Mouse (Mus musculus): ENCODE measurements around the gene A430078G23Rik. TPM values are rescaled to one million over a fixed set of nuclear protein-coding genes. Genes with fewer than 3 reads are reported as not detected.
A peak's percentile ranks its signal among the peaks of the same experiment; 100 is the strongest.

The A430078G23Rik gene
- total RNA-seq, 1 experiment from 2014 or later, result 62.9 TPM

DNA sequence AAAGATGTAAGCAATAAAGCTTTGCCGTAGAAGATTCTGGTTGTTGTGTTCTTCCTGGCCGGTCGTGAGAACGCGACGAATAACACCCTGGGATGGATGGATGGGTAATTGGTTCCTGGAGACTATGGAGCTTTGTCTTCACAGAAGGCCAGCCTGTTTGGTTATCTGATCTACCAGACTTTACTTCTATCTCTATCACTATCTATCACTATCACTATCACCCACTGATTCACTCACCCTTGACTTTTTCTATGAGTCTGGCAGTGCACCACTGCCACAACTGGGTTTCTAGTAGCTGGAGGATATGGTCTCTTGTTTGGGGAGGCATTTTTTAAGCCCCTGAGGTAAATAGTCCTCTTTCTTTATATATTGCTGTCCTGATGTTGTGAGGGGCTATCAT, 7.9 kb upstream of the A430078G23Rik start:
- ATAC-seq (replicated peaks; ENCODE audit: insufficient number of reproducible peaks, low FRiP score, low TSS enrichment, poor library complexity, severe bottlenecking), result no peak

DNA sequence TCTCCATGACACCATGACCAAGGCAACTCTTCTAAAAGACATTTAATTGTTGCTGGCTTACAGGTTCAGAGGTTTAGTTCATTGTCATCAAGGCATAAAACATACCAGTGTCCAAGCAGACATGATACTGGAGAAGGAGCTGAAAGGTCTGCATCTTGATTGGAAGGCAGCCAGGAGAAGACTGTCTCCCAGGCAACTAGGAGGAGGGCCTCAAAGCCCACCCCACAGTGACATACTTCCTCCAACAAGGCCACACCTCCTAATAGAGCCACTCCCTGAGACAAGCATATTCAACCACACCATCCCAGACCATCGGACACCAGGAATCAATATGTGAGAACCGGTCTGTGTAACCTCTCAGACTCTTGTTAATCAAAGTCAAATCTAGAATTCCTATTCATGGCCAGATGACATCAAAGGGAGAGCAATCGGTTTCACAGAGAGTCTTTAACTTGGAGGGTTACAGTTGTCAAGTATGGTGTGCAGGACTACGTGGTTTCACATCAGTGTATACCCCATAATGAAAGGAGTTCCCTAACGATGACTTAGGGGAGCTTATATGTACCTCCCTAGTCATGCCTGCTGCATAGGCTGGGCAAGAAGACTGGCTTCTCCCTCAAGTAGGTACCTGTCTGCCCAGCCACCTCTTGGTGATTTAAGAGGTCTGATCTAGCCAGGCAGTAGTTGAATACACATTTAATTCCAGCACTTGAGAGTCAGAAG, 6.4 kb upstream of the A430078G23Rik start:
- ATAC-seq (replicated peaks; ENCODE audit: insufficient number of reproducible peaks, low FRiP score, low TSS enrichment, poor library complexity, severe bottlenecking), result no peak

DNA sequence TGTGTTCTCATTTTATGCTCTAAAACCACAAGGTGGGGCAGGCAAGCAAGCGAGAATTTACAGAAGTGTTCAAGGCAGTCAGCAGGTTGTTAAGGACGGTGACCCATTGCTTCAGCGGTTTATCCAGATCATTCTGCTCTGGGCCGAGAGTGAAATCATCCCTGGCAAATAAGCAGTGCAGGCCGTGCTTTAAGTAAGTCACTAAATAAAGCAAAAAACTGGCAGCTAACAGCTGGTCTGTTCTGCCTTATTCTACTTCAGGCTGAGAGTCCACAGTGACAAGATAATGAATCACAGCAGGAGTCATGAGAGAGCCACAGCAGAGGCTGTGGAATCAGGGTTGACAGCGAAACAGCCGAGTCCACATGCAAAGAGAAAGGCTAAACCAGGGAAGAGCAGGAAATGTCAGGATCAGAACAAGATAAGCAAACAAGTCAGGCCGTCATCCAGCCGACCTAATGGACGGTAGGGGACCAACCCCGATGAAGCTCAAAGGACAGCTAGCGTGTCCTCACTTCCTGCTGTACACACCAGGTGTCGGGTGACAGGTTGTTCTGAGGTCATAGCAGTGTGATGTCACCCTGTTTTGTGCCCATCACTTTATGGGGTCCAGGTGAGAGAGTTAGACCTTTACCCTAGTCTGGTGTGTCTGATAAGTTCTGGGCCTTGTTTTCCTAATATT, 4.9 kb upstream of the A430078G23Rik start:
- ATAC-seq (replicated peaks; ENCODE audit: insufficient number of reproducible peaks, low FRiP score, low TSS enrichment, poor library complexity, severe bottlenecking), result peak; percentile 40; the same call in 1 of the 2 replicates

DNA sequence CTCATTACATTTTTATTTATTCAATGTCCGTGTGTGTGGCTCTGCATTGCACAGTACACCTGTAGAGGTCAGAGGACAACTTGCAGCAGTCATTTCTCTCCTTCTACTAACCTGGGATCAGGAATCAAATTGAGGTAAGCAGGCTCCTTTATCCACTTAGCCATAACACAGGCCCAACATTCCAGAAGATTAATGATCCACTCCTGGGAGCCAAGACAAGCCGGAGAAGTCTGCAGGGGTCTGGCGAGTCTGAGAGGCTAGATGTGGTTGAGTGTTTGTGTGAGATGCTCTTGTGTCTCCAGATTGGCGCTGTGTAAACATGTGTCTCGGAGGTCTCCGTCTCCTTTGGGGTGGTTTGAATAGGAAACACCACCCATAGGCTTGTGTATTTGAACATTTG, 2.5 kb upstream of the A430078G23Rik start:
- ATAC-seq (replicated peaks; ENCODE audit: insufficient number of reproducible peaks, low FRiP score, low TSS enrichment, poor library complexity, severe bottlenecking), result no peak

DNA sequence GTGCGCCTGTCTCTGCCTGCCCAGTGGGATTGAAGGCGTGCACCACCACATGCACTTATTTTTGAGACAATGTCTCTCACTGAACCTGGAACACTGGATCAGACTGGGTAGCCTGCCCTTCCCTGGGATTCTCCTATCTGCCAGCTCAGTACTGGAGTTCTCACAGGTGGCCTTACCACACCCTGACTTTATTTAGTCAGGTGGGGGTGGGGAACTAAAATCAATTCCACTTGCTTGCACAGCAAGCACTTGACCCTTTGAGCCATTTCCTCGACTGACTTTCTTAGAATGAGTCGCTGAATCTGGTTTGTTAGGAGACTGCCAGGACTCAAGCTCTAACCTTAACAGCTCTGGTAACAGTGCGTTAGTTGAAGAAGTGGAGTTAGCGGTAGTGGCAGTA, 500 bp upstream of the A430078G23Rik start:
- ATAC-seq (replicated peaks; ENCODE audit: insufficient number of reproducible peaks, low FRiP score, low TSS enrichment, poor library complexity, severe bottlenecking), result no peak

DNA sequence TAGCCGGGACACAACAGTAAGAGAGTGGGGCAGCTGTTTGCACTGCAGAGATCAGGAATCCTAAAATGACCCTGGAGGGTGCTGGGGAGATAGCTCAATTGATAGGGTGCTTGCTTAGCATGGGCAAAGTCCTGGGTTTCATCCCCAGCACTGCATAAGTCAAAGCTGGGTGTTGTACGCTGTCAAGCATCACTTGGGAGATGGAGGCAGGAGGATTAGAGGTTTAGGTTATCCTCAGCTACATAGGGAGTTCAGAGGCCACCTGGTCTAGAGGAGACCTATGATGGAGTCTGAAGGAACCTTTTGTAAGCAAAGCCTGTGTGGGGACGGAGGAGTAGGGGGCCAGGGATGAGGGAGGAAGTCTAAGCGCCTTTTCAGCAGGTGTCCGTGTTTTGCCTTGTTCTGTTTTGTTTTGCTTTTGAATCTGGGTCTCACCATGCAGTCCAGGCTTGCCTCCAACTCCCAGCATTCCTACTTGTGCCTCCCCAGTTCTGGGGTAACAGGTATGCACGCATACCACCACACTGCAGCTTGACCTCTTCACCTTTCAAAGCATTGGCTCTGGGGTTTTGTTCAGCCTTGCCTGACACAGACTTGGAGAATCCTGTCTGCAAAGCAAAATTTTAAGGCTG, 712 bp downstream of the A430078G23Rik start:
- no peak for ATAC-seq (replicated peaks; ENCODE audit: insufficient number of reproducible peaks, low FRiP score, low TSS enrichment, poor library complexity, severe bottlenecking)

DNA sequence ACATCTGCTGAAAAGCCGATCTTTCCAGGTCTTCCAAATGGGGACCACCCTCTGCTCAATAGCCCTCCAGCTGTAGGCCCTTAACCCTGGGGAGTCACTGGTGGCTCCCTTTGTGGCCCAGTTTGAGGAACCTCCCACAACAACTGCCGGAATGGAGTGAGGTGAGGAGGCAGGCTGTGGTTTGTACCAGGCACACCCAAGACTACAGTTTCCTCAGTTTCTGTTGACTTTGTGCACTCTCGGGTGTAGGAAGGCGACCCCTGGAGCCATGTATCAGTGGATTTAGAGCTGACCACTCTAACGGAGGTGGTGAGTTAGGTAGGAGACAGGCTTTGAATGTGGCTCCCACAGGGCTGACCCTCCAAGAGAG, 1.2 kb downstream of the A430078G23Rik start:
- ATAC-seq (replicated peaks; ENCODE audit: insufficient number of reproducible peaks, low FRiP score, low TSS enrichment, poor library complexity, severe bottlenecking), result peak; percentile 42

DNA sequence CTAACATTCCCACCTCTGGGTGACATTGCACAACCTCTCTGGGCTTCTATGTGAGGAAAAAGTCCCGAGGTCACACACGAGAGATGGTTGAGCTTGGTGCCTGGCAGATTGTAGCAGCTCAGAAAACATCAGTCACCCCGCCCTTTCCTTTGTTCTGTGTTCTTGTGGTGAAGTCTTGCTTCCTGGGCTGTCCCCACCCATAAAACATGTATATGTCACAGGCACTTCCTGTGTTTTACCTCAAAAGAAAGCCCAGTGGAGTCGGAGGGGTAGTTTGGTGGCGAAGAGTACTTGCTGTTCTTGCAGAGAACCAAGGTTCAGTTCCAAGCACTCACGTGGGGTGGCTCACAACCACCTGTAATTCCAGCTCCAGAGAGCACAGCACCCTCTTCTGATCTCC, 2.4 kb downstream of the A430078G23Rik start:
- peak; percentile 73 for ATAC-seq (replicated peaks; ENCODE audit: insufficient number of reproducible peaks, low FRiP score, low TSS enrichment, poor library complexity, severe bottlenecking)

DNA sequence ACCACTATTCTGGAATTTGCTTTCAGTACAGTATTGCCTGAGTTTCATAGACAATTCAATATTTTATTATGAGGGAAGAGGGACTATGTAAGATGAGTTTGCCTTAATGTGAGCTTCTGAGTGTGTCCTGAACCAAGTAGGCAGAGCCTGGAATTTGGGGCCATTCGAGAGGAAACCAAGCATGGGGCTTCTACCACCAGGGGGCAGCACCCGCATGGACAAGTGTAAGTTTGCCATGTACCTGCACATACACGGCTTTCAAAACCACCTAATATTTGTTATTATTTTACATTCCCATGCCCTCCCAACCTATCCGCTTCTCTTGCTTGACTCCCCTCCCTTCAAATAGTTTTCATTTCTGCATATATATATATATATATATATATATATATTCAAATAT, 4.8 kb downstream of the A430078G23Rik start:
- no peak for ATAC-seq (replicated peaks; ENCODE audit: insufficient number of reproducible peaks, low FRiP score, low TSS enrichment, poor library complexity, severe bottlenecking)

DNA sequence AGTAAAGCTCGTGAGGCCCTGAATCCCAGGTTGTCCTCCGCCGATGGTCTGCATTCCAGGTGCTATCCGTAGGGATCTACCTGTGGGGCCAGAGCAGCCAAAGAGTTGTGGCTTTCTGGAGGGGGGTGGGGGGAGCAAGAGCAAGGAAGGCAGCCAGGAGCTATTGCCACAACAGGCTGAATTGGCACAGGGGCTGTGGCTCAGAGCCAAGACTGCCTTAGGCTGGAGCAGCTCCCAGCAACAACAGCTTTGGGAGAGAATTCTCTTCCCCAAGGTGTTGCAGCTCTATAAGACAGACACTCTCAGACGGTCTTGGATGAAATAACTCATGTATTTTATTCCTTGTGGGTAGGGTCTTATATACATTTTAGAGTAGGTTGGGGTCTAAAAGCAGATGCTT, 13.9 kb downstream of the A430078G23Rik start:
- ATAC-seq (replicated peaks; ENCODE audit: insufficient number of reproducible peaks, low FRiP score, low TSS enrichment, poor library complexity, severe bottlenecking), result no peak

DNA sequence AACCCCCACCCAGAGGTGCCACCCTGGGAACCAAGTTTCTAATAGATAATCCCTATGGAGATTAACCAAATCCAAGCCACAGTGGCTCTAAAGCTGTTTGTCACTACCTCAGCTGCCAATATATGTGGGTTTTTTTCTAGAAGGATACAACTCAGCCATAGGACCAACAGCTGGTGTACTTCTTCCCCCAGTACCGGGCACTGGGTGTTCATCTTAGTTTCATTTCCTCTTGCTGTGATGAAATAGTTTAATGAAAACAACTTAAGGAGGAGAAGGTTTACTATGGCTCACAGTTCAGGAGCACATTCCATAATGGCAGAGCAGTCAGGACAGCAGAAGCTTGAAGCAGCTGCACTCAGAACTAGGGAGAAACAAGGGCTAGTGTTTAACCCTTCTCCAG, 14.9 kb downstream of the A430078G23Rik start:
- ATAC-seq (replicated peaks; ENCODE audit: insufficient number of reproducible peaks, low FRiP score, low TSS enrichment, poor library complexity, severe bottlenecking), result peak; percentile 75

DNA sequence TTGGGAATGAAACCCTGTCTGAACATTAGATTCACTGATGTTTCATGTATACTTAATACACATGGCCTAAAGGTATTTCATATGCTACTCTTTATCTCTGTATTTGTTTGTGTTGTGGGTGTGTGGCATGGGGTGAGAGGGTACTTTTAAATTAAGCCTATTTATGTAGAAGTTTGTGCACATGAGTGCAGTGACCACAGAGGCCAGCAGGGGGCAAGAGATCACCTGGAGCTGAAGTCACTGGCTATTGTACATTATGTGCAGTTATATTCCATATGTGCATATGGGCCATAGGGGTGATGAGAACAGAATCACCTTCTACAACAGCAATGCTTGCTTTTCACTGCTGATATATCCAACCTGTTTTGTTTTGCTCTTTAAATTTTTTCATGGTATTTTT, 22.5 kb downstream of the A430078G23Rik start:
- ATAC-seq (replicated peaks; ENCODE audit: insufficient number of reproducible peaks, low FRiP score, low TSS enrichment, poor library complexity, severe bottlenecking), result no peak

DNA sequence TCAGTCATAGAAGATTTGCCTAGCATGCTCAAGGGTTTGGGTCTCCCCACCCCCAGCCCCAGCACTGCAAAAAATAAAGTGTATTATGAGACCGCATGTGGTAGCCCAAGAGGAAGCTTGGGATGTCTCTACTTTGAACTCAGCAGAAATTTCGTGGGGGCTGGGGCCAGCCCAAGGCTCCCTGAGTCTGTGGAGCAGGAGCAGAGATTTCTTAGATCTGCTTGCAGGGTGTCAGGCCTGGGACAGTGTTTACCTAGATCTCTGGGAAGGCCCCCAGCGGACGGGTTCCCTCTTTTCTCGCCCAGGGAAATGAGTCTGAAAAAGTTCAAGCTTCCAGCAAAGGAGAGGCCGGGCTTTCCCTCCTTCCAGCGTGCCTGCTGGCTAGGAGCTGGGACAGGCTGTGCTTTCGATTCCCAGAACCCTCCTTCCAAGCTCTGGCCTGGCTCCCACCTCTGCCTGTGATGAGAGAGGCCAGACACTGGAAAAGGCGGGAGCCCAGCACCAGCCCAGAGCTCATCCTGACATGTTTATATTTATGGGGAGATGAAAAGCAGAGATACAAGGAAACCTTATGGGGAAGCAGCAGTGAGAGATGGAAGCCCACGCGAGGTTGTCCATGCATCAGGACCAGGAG, 23.5 kb downstream of the A430078G23Rik start:
- no peak for ATAC-seq (replicated peaks; ENCODE audit: insufficient number of reproducible peaks, low FRiP score, low TSS enrichment, poor library complexity, severe bottlenecking)

DNA sequence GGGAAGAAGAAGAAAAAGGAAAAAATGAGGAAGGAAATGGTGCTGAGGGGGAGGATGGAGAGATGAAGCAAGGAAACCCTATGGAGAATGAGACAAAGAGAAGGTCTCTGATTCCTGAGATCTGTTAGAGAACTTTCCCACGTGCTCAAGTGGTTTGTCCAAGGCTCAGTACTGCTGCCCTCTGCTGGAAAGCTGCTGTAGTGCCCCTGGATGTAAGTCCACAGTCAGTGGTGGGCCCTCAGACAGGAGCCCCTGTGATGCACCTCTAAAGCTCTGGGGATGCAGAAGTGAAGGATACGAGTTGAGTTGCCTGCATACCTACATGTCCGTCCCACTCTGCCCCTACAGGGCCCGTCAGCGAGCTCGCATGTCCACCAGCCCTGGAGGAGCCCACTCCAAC, 34.1 kb downstream of the A430078G23Rik start:
- peak; percentile 70 for ATAC-seq (replicated peaks; ENCODE audit: insufficient number of reproducible peaks, low FRiP score, low TSS enrichment, poor library complexity, severe bottlenecking)

DNA sequence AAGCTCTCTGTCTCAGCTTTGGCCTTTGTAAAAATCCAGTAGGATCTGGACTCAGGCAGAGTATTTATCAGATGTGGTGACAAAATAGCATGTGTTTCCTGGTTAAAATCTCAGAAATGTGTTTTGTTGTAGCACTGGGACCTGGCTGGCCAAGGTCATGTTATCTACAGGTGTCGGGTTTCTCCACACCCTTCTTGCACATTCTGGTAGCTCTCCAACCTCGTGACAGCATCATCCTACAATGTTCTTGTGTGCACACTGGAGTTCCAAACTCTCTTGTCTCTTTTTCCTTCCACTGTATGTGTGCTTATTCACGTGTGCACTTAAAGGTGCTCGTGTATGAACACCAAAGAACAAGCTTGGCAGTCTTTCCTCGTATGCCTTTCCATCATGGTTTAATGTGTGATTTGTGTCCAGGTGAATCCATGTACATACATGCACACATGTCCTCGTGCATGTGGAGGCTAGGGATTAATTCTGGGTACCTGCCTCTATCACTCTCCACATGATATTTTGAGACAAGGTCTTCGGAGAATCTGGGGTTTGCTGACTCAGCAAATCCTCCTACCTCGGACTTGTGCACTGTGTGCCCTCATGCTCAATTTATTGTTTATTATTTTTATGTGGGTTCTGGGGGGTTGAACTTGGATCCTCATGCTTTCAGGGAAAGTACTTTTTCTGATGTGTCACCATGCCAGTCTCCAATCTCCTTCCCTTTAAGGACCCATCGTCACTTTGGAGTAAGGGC, 35.5 kb downstream of the A430078G23Rik start:
- ATAC-seq (replicated peaks; ENCODE audit: insufficient number of reproducible peaks, low FRiP score, low TSS enrichment, poor library complexity, severe bottlenecking), result no peak

DNA sequence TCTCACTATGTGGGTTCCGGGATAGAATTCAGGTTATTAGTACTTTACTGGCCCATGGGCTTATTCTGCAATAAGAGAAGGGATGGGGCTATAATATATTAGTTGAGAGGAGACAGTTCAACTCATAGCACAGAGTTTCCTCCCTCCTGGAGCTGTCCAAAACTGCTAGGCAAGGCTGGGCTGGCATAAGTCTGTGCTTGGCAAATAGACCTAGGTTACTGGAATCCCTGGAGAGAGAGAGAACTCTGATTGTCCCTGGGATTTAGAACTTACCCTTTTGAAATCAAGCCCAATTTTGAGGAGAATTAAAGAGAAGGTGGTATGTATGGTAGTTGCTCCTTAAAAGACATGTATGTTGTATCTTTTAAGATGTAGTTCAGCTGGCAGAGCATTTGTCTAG, 36.3 kb downstream of the A430078G23Rik start:
- no peak for ATAC-seq (replicated peaks; ENCODE audit: insufficient number of reproducible peaks, low FRiP score, low TSS enrichment, poor library complexity, severe bottlenecking)

DNA sequence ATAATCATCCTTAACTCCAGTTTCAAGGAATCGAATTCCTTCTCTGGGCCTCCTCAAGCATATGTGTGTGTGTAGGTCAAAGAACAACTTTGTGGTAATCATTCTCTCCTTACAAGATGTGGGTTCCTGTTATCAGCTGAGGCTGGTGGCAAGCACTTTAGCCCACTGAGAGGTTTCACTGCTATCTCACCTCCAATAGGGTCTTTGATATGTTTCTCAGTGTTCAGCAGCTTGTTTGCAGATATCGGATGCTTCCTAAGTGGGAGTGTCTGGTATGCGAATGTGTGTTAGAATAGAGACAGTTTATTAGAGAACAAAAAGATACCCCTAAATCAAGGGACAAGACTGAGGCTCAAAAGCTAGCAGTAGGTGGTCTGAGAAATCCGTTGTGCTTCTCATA, 39.1 kb downstream of the A430078G23Rik start:
- no peak for ATAC-seq (replicated peaks; ENCODE audit: insufficient number of reproducible peaks, low FRiP score, low TSS enrichment, poor library complexity, severe bottlenecking)

DNA sequence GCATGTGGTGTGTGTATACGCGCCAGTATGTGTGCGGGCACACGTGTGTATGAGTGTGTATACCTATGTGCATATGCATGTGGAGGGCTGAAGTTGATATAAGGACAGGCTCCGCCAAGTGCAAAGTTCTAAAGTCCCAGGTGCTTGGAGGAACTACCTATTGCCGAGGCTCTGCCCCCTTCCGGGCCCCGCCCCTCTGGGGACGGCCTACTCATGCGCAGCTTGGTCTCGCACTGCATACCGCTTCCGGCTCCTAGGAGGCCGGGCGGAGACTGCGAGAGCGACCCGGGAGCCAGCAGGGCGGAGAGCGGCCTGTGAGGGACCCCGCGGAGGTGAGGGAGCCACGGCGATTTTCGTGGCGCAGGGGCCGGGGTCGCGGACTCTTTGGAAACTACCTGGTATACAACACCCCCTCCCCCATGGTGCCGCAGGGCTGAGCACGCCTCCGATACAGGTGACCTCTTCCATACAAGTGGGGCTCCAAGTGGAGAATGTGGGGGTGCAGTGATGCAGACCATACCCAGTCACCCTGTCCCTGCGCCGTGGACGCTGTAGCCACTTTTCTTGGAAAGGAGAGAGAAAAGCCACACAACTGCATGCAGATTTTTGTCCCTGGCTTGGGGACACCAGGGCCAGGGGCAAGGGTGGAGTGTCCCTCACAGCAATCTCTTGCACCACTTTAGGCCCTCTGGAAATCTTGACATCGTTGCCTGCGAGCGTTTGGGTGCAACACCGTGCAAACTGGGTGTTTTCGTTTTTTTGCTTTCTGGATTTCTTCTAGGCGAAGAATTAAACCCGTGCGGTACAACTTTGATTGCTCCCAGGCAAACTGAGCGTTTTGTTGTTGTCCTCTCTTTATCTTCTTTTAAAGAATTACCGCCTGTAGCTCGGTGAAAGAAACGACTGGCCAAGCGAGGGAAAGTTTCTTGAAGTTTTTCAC, 39.8 kb downstream of the A430078G23Rik start, which contains the start of gene Arhgef18:
TSS of gene Arhgef18 (plus strand) at position 236 of the 940 bp plus-strand sequence.
- no peak for ATAC-seq (replicated peaks; ENCODE audit: insufficient number of reproducible peaks, low FRiP score, low TSS enrichment, poor library complexity, severe bottlenecking)
